Mouse (Mus musculus) hindbrain, embryonic 14.5 days (tissue): ENCODE measurements around the gene E130208F15Rik. TPM values are rescaled to one million over a fixed set of nuclear protein-coding genes. Genes with fewer than 3 reads are reported as not detected.

ENCODE experiments used
- ATAC-seq: fragments of 200-750 bp; cut with Nextera tagmentation; 2 replicates; pipeline ENCODE4 v1.8.0; 2017; ENCODE audit warnings: moderate number of reproducible peaks, mild to moderate bottlenecking, moderate TSS enrichment, moderate library complexity; ENCODE audit not compliant: low FRiP score
- DNase-seq: peaks from one replicate; pipeline ENCODE4 v3.0.0-alpha.2; 2015; ENCODE audit warnings: low spot score
- H3K27ac ChIP-seq: fragments of 300-500 bp; sonication (generic); 2 replicates; pipeline ENCODE4 v1.5.1; 2014; ENCODE audit warnings: mild to moderate bottlenecking, moderate library complexity
- H3K27me3 ChIP-seq: fragments of 300-500 bp; sonication (generic); 2 replicates; pipeline ENCODE4 v1.6.1; 2014; ENCODE audit warnings: mild to moderate bottlenecking, low read length, mixed read lengths; ENCODE audit not compliant: control insufficient read depth, insufficient read depth
- H3K36me3 ChIP-seq: fragments of 300-500 bp; sonication (generic); replicated peaks from 2 replicates; pipeline ENCODE4 v1.6.1; 2014; ENCODE audit not compliant: control insufficient read depth, insufficient read depth
- H3K4me1 ChIP-seq: fragments of 300-500 bp; sonication (generic); replicated peaks from 2 replicates; pipeline ENCODE4 v1.6.1; 2014; ENCODE audit warnings: antibody characterized with exemption, low read length, mixed read lengths; ENCODE audit not compliant: control insufficient read depth, insufficient read depth
- H3K4me2 ChIP-seq: fragments of 300-500 bp; sonication (generic); replicated peaks from 2 replicates; pipeline ENCODE4 v1.6.1; 2014; ENCODE audit warnings: mild to moderate bottlenecking, moderate library complexity
- H3K4me3 ChIP-seq: fragments of 300-500 bp; sonication (generic); replicated peaks from 2 replicates; pipeline ENCODE4 v1.5.1; 2014; ENCODE audit warnings: mild to moderate bottlenecking, low read length
- H3K9ac ChIP-seq: fragments of 300-500 bp; sonication (generic); 2 replicates; pipeline ENCODE4 v1.6.1; 2014
- H3K9me3 ChIP-seq: fragments of 300-500 bp; sonication (generic); 2 replicates; pipeline ENCODE4 v1.6.1; 2016; ENCODE audit warnings: low read length; ENCODE audit not compliant: control insufficient read depth
- WGBS: fragments of 180-500 bp; shearing (Covaris S2); extraction: QIAGEN DNeasy Blood & Tissue Kit; methylation state at CpG from one replicate; pipeline ENCODE4 v1.1.7; 2014; 5-methylcytosine and 5-hydroxymethylcytosine counted together
- polyA plus RNA-seq: library from polyadenylated mRNA; unstranded; fragments of >200 nt; fragmentation: Nextera tagmentation; extraction: Ambion mirVana; gene quantifications from 2 replicates; pipeline ENCODE4 v1.2.1, GENCODE M21; 2014

The E130208F15Rik gene
- polyA plus RNA-seq, 1 experiment from 2014 or later: not detected

DNA sequence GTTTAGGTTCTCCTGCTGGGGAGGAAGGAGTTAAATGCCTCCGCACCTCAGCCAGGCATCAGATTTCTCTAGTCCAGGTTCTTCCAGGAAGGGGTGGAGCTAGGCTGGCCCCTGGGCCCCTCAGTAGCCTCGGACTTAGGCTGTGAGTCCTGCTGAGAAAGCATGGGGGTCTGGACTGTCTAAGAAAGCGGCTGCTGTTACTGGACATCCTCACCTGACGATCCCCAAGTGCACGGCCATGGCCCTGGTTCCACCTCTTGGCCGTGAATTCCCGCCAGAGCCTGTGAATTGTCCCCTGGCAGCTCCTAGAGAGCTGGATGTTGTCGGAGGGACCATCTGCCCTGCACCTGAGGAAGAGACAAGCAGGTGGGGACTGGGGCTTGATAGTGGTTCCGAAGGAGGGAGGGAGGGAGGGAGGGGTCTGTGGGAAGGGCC is 6.8 kb upstream of the E130208F15Rik start, which contains the start of gene Syne4:
Gene Syne4, plus strand, starts transcription at position 87 of the 435 bp plus-strand sequence.
- DNase-seq: no peak
- peak within 1 kb of the TSS; percentile 1 for H3K4me2 ChIP-seq
- H3K27ac ChIP-seq: no peak within 1 kb of the TSS
- no peaks in the 10 kb centered on the region for H3K27me3 ChIP-seq
- H3K36me3 ChIP-seq: peaks cover 13% of the 10 kb centered on the region; the same call in 1 of the 2 replicates
- 4% methylated on average over 9 of the region's 9 CpGs for WGBS
- H3K4me1 ChIP-seq: peaks cover 4% of the 10 kb centered on the region
- no peak within 1 kb of the TSS for H3K9ac ChIP-seq
- ATAC-seq: no peak
- no peak within 1 kb of the TSS for H3K4me3 ChIP-seq
- H3K9me3 ChIP-seq: no peaks in the 10 kb centered on the region

DNA sequence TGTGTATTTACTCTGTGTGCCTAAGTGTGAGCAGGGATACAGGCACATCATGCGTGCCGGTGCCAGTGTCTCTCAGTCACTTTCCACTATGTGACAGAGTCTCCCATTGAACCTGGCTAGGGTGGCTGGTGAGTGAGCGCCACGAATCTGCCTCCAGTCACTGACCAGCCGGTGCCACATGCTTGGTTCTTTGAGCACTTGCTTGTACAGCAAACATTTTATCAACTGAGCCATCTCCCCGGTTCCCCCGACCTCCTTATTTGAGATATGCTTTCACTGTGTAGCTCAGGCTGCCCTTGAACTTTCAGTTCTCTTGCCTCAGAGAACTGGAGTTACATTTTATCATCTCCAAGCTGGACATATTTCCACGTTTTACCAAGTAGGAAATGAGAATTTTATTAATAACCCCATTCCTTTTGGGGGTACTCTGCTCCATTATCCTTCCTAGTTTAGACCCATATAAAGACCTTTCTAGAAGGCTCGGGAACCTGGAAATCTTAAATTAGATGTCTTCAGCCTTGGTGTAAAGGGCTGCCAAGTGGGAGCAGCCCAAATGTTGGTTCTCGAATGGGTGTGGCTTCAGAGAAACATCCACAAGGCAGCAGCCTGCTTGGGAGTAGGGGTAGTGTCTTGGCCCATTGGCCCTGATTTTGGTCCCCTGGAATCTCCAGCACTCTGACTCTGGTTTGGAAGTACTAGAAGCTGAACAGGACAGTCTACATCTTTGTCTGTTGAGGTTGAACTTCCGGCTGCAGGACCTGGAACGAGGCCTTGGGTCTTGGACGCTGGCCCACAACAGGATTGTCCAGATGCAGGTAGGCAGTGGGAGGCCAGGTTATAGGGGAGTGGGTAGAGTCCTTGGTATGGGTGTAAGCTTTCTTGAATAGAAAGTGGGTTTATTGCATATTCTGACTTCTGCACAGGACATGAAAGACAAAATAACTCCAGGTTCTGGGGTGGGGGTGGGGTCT is 5.7 kb upstream of the E130208F15Rik start:
- WGBS: 86% methylated on average over 13 of the region's 13 CpGs
- Histone ChIP-seq H3K9ac (no peak overlapping the region), H3K27ac (no peak overlapping the region), H3K4me3 (no peak overlapping the region), H3K27me3 (no peaks in the 10 kb centered on the region), H3K4me2 (no peak overlapping the region), H3K9me3 (no peaks in the 10 kb centered on the region), H3K4me1 (peaks cover 4% of the 10 kb centered on the region), H3K36me3 (peaks cover 13% of the 10 kb centered on the region; the same call in 1 of the 2 replicates)
- DNase-seq: no peak
- no peak for ATAC-seq

DNA sequence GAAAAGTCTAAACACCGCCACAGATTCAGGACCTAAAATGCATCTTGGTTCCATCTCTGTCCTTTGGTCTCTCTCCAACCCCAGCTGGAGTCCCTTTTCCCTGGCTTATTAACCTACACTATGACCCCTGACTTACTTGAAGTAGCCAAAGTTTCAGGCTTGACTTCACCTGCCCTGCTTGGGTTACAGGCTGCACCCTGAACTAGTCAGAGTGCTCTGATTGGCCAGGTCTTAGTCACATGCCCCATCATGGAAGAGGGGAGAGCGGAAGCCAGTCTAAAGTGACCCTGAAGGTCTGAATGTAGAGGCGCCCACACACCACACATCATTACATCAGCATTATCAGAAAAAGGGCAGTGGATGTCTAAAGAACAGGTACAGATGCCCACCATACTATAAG is 3.4 kb upstream of the E130208F15Rik start:
- peaks cover 3% of the 10 kb centered on the region; the same call in 1 of the 2 replicates for H3K36me3 ChIP-seq
- H3K27ac ChIP-seq: no peak overlapping the region
- no peak overlapping the region for H3K4me3 ChIP-seq
- no peak overlapping the region for H3K9ac ChIP-seq
- DNase-seq (no peak), ATAC-seq (no peak)
- 91% methylated on average over 3 of the region's 3 CpGs for WGBS
- H3K27me3 ChIP-seq: no peaks in the 10 kb centered on the region
- no peaks in the 10 kb centered on the region for H3K9me3 ChIP-seq
- H3K4me2 ChIP-seq: no peak overlapping the region
- H3K4me1 ChIP-seq: peaks cover 18% of the 10 kb centered on the region

DNA sequence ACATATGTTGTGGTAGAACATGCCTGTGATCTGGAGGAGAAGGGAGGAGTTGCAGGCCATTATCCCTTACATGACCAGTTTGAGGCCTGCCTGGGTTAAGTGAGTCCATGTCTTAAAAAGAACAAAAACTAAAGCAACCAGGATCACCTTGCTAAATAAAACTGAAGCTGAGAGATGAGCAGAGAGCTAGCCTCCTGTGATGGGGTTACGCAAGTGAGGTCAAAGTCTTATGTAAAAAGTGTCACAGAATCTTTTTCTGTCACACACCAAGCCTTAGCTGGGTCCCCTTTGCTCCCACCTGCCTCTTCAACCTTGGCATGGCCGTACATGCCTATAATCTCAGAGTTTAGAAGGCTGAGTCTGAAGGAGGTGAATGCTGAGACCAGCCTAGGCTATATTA is 594 bp upstream of the E130208F15Rik start:
- no peaks in the 10 kb centered on the region; the same call in 1 of the 2 replicates for H3K36me3 ChIP-seq
- H3K9ac ChIP-seq: peak overlapping the region; percentile 87
- no peak overlapping the region for H3K27ac ChIP-seq
- peak overlapping the region; percentile 75 for H3K4me3 ChIP-seq
- WGBS: 77% methylated on average over 2 of the region's 2 CpGs
- peak overlapping the region; percentile 85 for H3K4me2 ChIP-seq
- ATAC-seq: no peak
- no peaks in the 10 kb centered on the region for H3K9me3 ChIP-seq
- no peaks in the 10 kb centered on the region for H3K27me3 ChIP-seq
- H3K4me1 ChIP-seq: peaks cover 18% of the 10 kb centered on the region
- no peak for DNase-seq

DNA sequence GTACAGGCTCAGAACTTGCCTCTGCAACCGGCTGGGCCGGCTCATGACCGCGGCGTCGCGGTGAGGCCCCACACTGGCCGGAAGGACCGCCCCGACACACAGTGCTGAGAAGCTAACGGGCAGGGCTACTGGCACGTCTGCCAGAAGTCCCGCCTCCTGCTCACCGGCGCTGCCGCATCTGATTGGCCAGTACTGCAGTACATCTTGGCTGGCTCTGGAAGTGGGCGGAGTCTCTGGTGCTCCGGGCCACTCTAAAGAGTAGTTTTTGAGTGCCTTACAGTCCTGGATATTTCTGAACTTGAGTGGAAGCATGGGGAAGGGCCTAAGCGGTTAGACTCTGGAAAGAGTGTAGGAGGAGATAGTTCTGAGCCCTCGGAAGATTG is 736 bp downstream of the E130208F15Rik start:
- Histone ChIP-seq H3K9me3 (no peaks in the 10 kb centered on the region), H3K4me1 (peaks cover 18% of the 10 kb centered on the region), H3K4me3 (peak overlapping the region; percentile 75), H3K9ac (peak overlapping the region; percentile 87), H3K4me2 (peak overlapping the region; percentile 85), H3K27ac (peak overlapping the region; percentile 78), H3K36me3 (no peaks in the 10 kb centered on the region; the same call in 1 of the 2 replicates), H3K27me3 (no peaks in the 10 kb centered on the region)
- ATAC-seq (peak; percentile 99), DNase-seq (peak; percentile 94)
- under 1% methylated on average over 18 of the region's 20 CpGs for WGBS

DNA sequence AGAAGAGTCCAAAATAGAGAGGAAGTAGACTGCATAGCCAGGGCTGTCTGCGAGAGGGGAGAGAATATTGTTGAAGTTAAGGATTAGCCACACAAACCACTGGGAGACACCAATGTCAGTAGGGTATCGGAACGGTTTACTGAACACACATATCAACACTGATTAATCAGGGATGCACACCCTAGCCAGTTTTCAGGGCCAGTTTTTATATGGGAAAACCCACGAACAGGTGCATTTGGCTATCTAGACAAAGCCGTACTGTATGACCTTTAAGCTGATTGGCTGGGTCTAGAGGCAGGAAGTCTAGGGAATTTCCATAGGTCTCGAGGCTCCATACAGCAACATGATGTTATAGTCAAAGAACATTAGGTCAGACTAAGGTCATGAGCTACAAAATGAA is 1.3 kb downstream of the E130208F15Rik start:
- no peaks in the 10 kb centered on the region for H3K27me3 ChIP-seq
- no peak overlapping the region for H3K27ac ChIP-seq
- H3K9ac ChIP-seq: peak overlapping the region; percentile 87
- H3K4me2 ChIP-seq: peak overlapping the region; percentile 85
- ATAC-seq (no peak), DNase-seq (no peak)
- H3K9me3 ChIP-seq: no peaks in the 10 kb centered on the region
- peak overlapping the region; percentile 75 for H3K4me3 ChIP-seq
- peaks cover 18% of the 10 kb centered on the region for H3K4me1 ChIP-seq
- H3K36me3 ChIP-seq: no peaks in the 10 kb centered on the region
- 36% methylated on average over 6 of the region's 6 CpGs for WGBS

DNA sequence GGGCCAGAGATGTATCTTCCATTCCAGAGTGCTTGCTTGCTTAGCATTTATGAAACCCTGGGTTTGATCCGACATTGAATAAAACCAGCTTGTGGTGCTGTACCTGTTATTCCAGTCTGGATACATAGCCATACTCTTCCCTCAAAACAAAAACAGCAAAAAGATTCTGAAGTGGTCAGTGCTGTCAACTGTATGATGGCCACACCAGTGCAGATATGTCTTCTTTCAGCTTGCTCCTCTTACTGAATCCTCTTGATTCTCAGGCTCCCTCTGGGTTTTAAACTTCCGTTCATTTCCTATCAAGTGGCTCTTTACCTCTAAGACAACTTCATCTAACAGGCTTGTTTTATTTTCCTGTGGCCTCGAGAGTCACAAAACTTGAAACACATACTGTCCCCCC is 2.3 kb downstream of the E130208F15Rik start, which contains the start of gene Sdhaf1:
Gene Sdhaf1, minus strand, starts transcription at position 101 of the 400 bp plus-strand sequence.
- H3K27me3 ChIP-seq: no peaks in the 10 kb centered on the region
- ATAC-seq (no peak), DNase-seq (no peak)
- H3K4me1 ChIP-seq: peaks cover 18% of the 10 kb centered on the region
- WGBS: 83% methylated on average over 3 of the region's 3 CpGs
- H3K4me3 ChIP-seq: peak within 1 kb of the TSS; percentile 75
- H3K9me3 ChIP-seq: no peaks in the 10 kb centered on the region
- peak within 1 kb of the TSS; percentile 87 for H3K9ac ChIP-seq
- peak within 1 kb of the TSS; percentile 85 for H3K4me2 ChIP-seq
- H3K36me3 ChIP-seq: no peaks in the 10 kb centered on the region
- H3K27ac ChIP-seq: no peak within 1 kb of the TSS

DNA sequence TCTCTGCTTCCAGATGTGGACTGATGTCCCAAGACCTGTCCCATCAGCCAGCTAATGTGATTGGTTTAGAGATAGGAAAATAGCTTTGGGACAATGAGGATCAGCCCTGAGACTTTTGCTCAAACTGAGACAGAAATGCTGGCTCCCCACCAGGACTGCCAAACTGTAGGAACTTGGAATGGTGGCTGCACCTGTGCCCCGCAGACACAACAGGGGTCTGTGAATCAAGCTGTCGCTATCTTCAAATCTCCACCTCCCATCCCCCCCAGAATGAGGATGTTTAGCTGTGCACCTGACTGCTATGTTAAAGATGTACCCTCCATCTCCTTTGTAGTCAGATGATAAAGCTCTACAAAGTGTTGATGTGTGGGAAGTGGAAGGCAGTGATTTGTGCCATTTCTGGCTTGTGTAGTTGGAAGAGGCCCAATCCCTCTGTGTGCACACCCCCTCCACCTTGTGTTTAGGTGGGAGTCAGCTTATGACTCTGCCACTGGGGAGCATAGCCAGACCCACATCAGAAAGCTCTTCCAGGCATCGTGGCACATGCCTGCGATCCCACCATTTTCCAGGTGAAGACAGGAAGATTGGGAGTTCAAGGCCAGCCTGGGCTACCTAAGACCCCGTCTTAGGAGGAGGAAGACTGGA is 2.9 kb downstream of the E130208F15Rik start:
- Histone ChIP-seq H3K36me3 (no peaks in the 10 kb centered on the region), H3K4me3 (no peak overlapping the region), H3K27me3 (no peaks in the 10 kb centered on the region), H3K4me1 (peaks cover 18% of the 10 kb centered on the region), H3K9me3 (no peaks in the 10 kb centered on the region), H3K27ac (no peak overlapping the region), H3K9ac (no peak overlapping the region), H3K4me2 (no peak overlapping the region)
- ATAC-seq (no peak), DNase-seq (no peak)
- WGBS: 83% methylated on average over 5 of the region's 5 CpGs

DNA sequence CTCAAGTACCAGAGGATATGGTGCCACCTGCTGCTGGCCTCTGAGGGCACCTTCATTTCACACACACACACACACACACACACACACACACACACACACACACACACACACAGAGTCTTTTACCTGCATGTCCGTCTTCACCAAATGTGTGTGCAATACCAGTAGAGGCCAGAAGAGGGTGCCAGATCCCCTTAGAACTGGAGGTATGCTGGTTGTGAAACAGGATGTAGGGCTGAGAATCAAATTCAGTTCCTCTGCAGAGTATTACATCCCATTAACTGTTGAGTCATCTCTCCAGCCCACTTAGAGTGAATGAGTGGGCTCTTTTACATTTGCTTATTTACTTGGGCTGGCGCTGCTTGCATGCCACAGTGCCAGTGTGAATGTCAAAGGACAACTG is 3.8 kb downstream of the E130208F15Rik start:
- no peak overlapping the region for H3K27ac ChIP-seq
- H3K4me3 ChIP-seq: no peak overlapping the region
- no peaks in the 10 kb centered on the region for H3K9me3 ChIP-seq
- H3K27me3 ChIP-seq: no peaks in the 10 kb centered on the region
- H3K4me1 ChIP-seq: peaks cover 18% of the 10 kb centered on the region
- H3K4me2 ChIP-seq: no peak overlapping the region
- no peak overlapping the region for H3K9ac ChIP-seq
- H3K36me3 ChIP-seq: no peaks in the 10 kb centered on the region
- 44% methylated on average over 2 of the region's 2 CpGs for WGBS
- DNase-seq: no peak
- ATAC-seq: no peak
